Mouse (Mus musculus): ENCODE measurements at regions not wholly inside any gene's neighbourhood (a gene's known extent, or its start where the extent isn't known, plus 50 kb on each side); places are given as distances from the start of the nearest gene placed in this dataset.
A peak's percentile ranks its signal among the peaks of the same experiment; 100 is the strongest.

DNA sequence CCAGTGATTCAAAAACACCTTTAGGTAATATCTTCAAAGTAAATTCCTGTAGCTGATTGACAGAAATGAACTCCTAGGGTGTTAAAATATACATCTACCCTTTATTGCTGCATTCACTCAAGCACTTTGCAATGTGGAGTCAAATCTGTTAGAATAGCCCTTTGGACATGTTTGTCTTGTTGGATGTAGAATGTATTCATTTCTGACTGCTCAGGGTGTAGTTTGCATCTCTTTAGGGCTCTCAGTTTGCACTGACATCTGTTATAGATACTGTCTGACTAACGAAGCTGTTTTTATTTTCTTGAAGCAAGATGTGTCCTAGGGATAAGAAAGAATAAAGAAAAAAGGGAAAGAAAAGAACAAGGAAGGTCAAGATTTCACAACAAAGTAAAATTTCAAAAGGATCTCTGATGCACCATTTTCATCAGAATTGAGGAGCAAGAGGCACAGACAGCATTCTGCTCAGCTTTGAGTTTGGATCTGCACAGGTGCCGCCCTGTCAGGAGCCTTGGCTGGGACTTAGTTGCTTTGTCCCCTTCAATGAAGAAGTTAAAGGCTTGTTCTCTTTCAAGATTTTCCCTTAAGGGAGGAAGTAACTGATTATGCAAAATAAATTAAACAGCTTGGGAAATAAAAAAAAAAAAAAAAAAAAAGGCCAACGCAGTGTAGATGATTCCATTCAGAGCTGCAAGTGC is 308.1 kb downstream of the Serpinb8 start:
- ATAC-seq (ENCODE audit: low read depth) = no peak
- 42% methylated on average over 3 of the region's 3 CpGs for WGBS
- Histone ChIP-seq H3K4me1 (ENCODE audit: control insufficient read depth, insufficient read depth, low read length) (0 out of 2 replicates have a peak, but pooled peaks cover 3% of the 10 kb centered on the region), H3K9ac (ENCODE audit: low read depth, low read length) (no peak overlapping the region), H3K4me2 (ENCODE audit: low read depth, low read length) (no peak overlapping the region), H3K36me3 (ENCODE audit: control insufficient read depth, insufficient read depth, low read length) (no peaks in the 10 kb centered on the region), H3K9me3 (ENCODE audit: control insufficient read depth, low read length) (no peaks in the 10 kb centered on the region), H3K27ac (replicated peaks; ENCODE audit: low read depth, low read length) (no peak overlapping the region), H3K4me3 (ENCODE audit: low read depth, low read length) (no peak overlapping the region), H3K27me3 (replicated peaks; ENCODE audit: control insufficient read depth, insufficient read depth, low read length) (no peaks in the 10 kb centered on the region)
- no peak for DNase-seq (ENCODE audit: low spot score)

DNA sequence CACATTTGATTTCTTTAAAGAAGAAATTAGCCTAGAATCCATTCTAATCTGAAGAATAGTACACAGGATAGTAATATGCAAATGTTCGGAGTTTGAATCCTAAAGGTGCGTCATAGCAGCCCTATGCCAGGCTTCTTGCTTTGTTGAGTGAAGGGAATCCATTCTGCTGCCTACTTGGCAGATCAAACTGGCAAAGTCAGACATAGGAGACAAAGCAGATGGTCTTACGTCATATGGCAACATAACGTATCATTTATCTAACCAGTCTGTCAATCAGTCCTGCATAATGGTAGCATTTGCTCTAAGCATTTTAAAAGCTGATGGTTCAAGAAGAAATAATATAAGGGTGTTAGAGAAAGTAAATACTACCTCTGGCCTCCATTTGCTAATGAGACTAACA is 309.5 kb downstream of the Serpinb8 start:
- no peaks in the 10 kb centered on the region for H3K9me3 ChIP-seq (ENCODE audit: control insufficient read depth, low read length)
- no peaks in the 10 kb centered on the region for H3K36me3 ChIP-seq (ENCODE audit: control insufficient read depth, insufficient read depth, low read length)
- H3K27me3 ChIP-seq (replicated peaks; ENCODE audit: control insufficient read depth, insufficient read depth, low read length) = no peaks in the 10 kb centered on the region
- no peak overlapping the region for H3K9ac ChIP-seq (ENCODE audit: low read depth, low read length)
- H3K27ac ChIP-seq (replicated peaks; ENCODE audit: low read depth, low read length) = no peak overlapping the region
- DNase-seq (ENCODE audit: low spot score) (no peak), ATAC-seq (ENCODE audit: low read depth) (no peak)
- H3K4me2 ChIP-seq (ENCODE audit: low read depth, low read length) = no peak overlapping the region
- H3K4me3 ChIP-seq (ENCODE audit: low read depth, low read length) = no peak overlapping the region
- WGBS = 85% methylated on average over 4 of the region's 4 CpGs
- 0 out of 2 replicates have a peak, but pooled peaks cover 3% of the 10 kb centered on the region for H3K4me1 ChIP-seq (ENCODE audit: control insufficient read depth, insufficient read depth, low read length)

- Histone ChIP-seq H3K9ac (ENCODE audit: low read depth, low read length) (no peak overlapping the region), H3K9me3 (ENCODE audit: control insufficient read depth, low read length) (no peaks in the 10 kb centered on the region), H3K4me3 (ENCODE audit: low read depth, low read length) (no peak overlapping the region), H3K4me1 (ENCODE audit: control insufficient read depth, insufficient read depth, low read length) (0 out of 2 replicates have a peak, but pooled peaks cover 3% of the 10 kb centered on the region), H3K27ac (replicated peaks; ENCODE audit: low read depth, low read length) (no peak overlapping the region), H3K27me3 (replicated peaks; ENCODE audit: control insufficient read depth, insufficient read depth, low read length) (no peaks in the 10 kb centered on the region), H3K4me2 (ENCODE audit: low read depth, low read length) (no peak overlapping the region), H3K36me3 (ENCODE audit: control insufficient read depth, insufficient read depth, low read length) (no peaks in the 10 kb centered on the region)
- ATAC-seq (ENCODE audit: low read depth) = no peak
- WGBS = 57% methylated on average over 2 of the region's 2 CpGs
- peak; percentile 40 for DNase-seq (ENCODE audit: low spot score)
Observed at GRCm38 (mm10) chr1:107900449-107900848, 310.6 kb downstream of the Serpinb8 start.

DNA sequence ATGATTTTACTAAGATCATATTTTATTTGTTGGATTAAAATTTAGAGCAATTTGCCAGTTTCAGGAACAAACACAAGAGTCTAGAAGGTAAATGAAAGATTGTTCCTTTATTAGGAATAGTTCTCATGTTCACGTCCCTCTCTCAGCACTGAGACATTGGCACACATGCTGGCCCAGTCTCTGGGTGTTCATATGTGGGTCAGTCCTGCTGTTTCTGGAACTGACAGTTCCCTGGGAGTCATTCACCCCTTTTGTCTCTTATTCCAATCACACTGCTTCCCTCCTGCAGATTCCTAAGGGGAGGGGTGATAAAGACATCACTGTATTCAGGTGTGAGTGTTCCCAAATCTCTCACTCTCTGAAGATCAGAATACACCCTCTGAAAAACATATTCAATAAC is 311.1 kb downstream of the Serpinb8 start:
- H3K4me1 ChIP-seq (ENCODE audit: control insufficient read depth, insufficient read depth, low read length) = 0 out of 2 replicates have a peak, but pooled peaks cover 3% of the 10 kb centered on the region
- no peak overlapping the region for H3K27ac ChIP-seq (replicated peaks; ENCODE audit: low read depth, low read length)
- DNase-seq (ENCODE audit: low spot score) = no peak
- 45% methylated on average over 1 of the region's 1 CpGs for WGBS
- H3K9me3 ChIP-seq (ENCODE audit: control insufficient read depth, low read length) = no peaks in the 10 kb centered on the region
- no peaks in the 10 kb centered on the region for H3K36me3 ChIP-seq (ENCODE audit: control insufficient read depth, insufficient read depth, low read length)
- ATAC-seq (ENCODE audit: low read depth) = no peak
- no peak overlapping the region for H3K4me2 ChIP-seq (ENCODE audit: low read depth, low read length)
- H3K27me3 ChIP-seq (replicated peaks; ENCODE audit: control insufficient read depth, insufficient read depth, low read length) = no peaks in the 10 kb centered on the region
- H3K4me3 ChIP-seq (ENCODE audit: low read depth, low read length) = no peak overlapping the region
- no peak overlapping the region for H3K9ac ChIP-seq (ENCODE audit: low read depth, low read length)

- DNase-seq (ENCODE audit: low spot score) = peak; percentile 71
- H3K9me3 ChIP-seq (ENCODE audit: control insufficient read depth, low read length) = no peaks in the 10 kb centered on the region
- no peak overlapping the region for H3K4me2 ChIP-seq (ENCODE audit: low read depth, low read length)
- no peak overlapping the region for H3K9ac ChIP-seq (ENCODE audit: low read depth, low read length)
- no peak for ATAC-seq (ENCODE audit: low read depth)
- H3K4me3 ChIP-seq (ENCODE audit: low read depth, low read length) = no peak overlapping the region
- H3K36me3 ChIP-seq (ENCODE audit: control insufficient read depth, insufficient read depth, low read length) = no peaks in the 10 kb centered on the region
- no peaks in the 10 kb centered on the region for H3K4me1 ChIP-seq (ENCODE audit: control insufficient read depth, insufficient read depth, low read length)
- WGBS = 46% methylated on average over 4 of the region's 4 CpGs
- H3K27ac ChIP-seq (replicated peaks; ENCODE audit: low read depth, low read length) = no peak overlapping the region
- H3K27me3 ChIP-seq (replicated peaks; ENCODE audit: control insufficient read depth, insufficient read depth, low read length) = no peaks in the 10 kb centered on the region
Observed at GRCm38 (mm10) chr1:107908236-107909063, 318.6 kb downstream of the Serpinb8 start.

DNA sequence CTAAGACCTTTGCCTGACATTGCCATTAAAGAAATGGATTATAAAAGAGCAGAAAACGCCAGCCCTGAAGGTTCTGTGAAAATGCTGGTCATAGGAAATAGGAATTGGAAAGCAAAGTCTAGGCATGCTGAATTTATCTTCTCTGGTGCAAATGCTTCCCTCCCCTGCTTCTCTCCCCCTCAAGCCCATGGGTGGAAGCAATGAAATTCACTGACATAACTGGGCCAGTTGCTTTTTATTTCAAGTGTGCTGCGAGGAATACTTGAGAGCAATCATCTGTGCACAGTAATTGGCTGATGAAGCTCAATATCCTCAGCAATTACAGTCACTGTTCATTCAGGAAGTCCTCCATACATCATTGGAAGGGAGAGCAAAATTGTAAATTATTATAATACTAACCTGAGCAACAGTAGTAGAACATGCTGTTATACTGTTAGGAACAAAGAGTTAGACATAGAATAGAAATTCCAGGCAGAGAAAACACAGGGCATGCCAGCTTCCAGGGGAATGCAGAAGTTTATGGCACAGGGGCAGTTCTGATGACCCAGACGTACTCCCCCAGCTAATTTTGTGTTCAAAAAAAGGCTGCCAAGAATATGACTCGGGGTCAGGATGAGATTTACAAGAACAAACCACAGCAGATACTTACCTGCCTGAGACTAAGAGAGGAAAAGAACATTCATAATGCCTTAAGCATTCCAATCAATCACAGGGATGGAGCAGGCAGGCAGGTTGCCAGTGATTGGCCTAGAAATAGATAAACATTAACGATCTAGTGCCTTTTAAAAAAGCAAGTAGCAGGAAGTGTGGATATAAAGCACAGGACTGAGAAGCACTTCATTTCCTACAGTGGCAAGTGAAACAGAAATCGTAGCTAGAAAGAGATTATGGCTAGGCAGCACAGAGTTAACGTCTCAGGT is 325.1 kb downstream of the Serpinb8 start:
- Histone ChIP-seq H3K27ac (replicated peaks; ENCODE audit: low read depth, low read length) (no peak overlapping the region), H3K9ac (ENCODE audit: low read depth, low read length) (no peak overlapping the region), H3K4me2 (ENCODE audit: low read depth, low read length) (no peak overlapping the region), H3K4me3 (ENCODE audit: low read depth, low read length) (no peak overlapping the region), H3K27me3 (replicated peaks; ENCODE audit: control insufficient read depth, insufficient read depth, low read length) (no peaks in the 10 kb centered on the region), H3K36me3 (ENCODE audit: control insufficient read depth, insufficient read depth, low read length) (no peaks in the 10 kb centered on the region), H3K4me1 (ENCODE audit: control insufficient read depth, insufficient read depth, low read length) (no peaks in the 10 kb centered on the region), H3K9me3 (ENCODE audit: control insufficient read depth, low read length) (no peaks in the 10 kb centered on the region)
- DNase-seq (ENCODE audit: low spot score) (no peak), ATAC-seq (ENCODE audit: low read depth) (no peak)
- WGBS = 50% methylated on average over 7 of the region's 7 CpGs

- Histone ChIP-seq H3K27me3 (replicated peaks; ENCODE audit: control insufficient read depth, insufficient read depth, low read length) (no peaks in the 10 kb centered on the region), H3K4me1 (ENCODE audit: control insufficient read depth, insufficient read depth, low read length) (no peaks in the 10 kb centered on the region), H3K4me3 (ENCODE audit: low read depth, low read length) (no peak overlapping the region), H3K36me3 (ENCODE audit: control insufficient read depth, insufficient read depth, low read length) (no peaks in the 10 kb centered on the region), H3K4me2 (ENCODE audit: low read depth, low read length) (no peak overlapping the region), H3K27ac (replicated peaks; ENCODE audit: low read depth, low read length) (no peak overlapping the region), H3K9ac (ENCODE audit: low read depth, low read length) (no peak overlapping the region), H3K9me3 (ENCODE audit: control insufficient read depth, low read length) (no peaks in the 10 kb centered on the region)
- DNase-seq (ENCODE audit: low spot score) (no peak), ATAC-seq (ENCODE audit: low read depth) (no peak)
- WGBS = 53% methylated on average over 5 of the region's 5 CpGs
Observed at GRCm38 (mm10) chr1:107917037-107917436, 327.2 kb downstream of the Serpinb8 start.

GRCm38 (mm10) chr1:107941601-107942270 is 351.9 kb downstream of the Serpinb8 start:
- ATAC-seq (ENCODE audit: low read depth) (no peak), DNase-seq (ENCODE audit: low spot score) (no peak)
- no peak overlapping the region for H3K27ac ChIP-seq (replicated peaks; ENCODE audit: low read depth, low read length)
- 62% methylated on average over 5 of the region's 5 CpGs for WGBS
- no peak overlapping the region for H3K4me2 ChIP-seq (ENCODE audit: low read depth, low read length)
- H3K4me1 ChIP-seq (ENCODE audit: control insufficient read depth, insufficient read depth, low read length) = no peaks in the 10 kb centered on the region
- H3K9ac ChIP-seq (ENCODE audit: low read depth, low read length) = no peak overlapping the region
- H3K9me3 ChIP-seq (ENCODE audit: control insufficient read depth, low read length) = no peaks in the 10 kb centered on the region
- H3K27me3 ChIP-seq (replicated peaks; ENCODE audit: control insufficient read depth, insufficient read depth, low read length) = no peaks in the 10 kb centered on the region
- no peak overlapping the region for H3K4me3 ChIP-seq (ENCODE audit: low read depth, low read length)
- H3K36me3 ChIP-seq (ENCODE audit: control insufficient read depth, insufficient read depth, low read length) = no peaks in the 10 kb centered on the region
